Mouse (Mus musculus) neural tube, embryonic 15.5 days (tissue): ENCODE data around the gene Hpd. TPM values are rescaled to one million over a fixed set of nuclear protein-coding genes. Genes with fewer than 3 reads are reported as not detected.

Experiments
- ATAC-seq: fragments of 200-750 bp; cut with Nextera tagmentation; 2 replicates; pipeline ENCODE4 v1.8.0; 2017; ENCODE audit warnings: mild to moderate bottlenecking, moderate TSS enrichment, moderate library complexity; ENCODE audit not compliant: low FRiP score
- H3K27ac ChIP-seq: fragments of 300-500 bp; sonication (generic); replicated peaks from 2 replicates; pipeline ENCODE4 v1.5.1; 2015; ENCODE audit warnings: mild to moderate bottlenecking, inconsistent platforms
- H3K27me3 ChIP-seq: fragments of 300-500 bp; sonication (generic); replicated peaks from 2 replicates; pipeline ENCODE4 v1.6.1; 2015; ENCODE audit warnings: inconsistent platforms
- H3K36me3 ChIP-seq: fragments of 300-500 bp; sonication (generic); 2 replicates; pipeline ENCODE4 v1.6.1; 2015; ENCODE audit warnings: inconsistent platforms
- H3K4me1 ChIP-seq: fragments of 300-500 bp; sonication (generic); 2 replicates; pipeline ENCODE4 v1.6.1; 2015; ENCODE audit warnings: inconsistent platforms
- H3K4me2 ChIP-seq: fragments of 300-500 bp; sonication (generic); 2 replicates; pipeline ENCODE4 v1.6.1; 2015; ENCODE audit warnings: inconsistent platforms, mild to moderate bottlenecking, moderate library complexity
- H3K4me3 ChIP-seq: fragments of 300-500 bp; sonication (generic); replicated peaks from 2 replicates; pipeline ENCODE4 v1.5.1; 2015; ENCODE audit warnings: mild to moderate bottlenecking, inconsistent platforms
- H3K9ac ChIP-seq: fragments of 300-500 bp; sonication (generic); replicated peaks from 2 replicates; pipeline ENCODE4 v1.6.1; 2015; ENCODE audit warnings: mild to moderate bottlenecking, inconsistent platforms
- H3K9me3 ChIP-seq: fragments of 300-500 bp; sonication (generic); replicated peaks from 2 replicates; pipeline ENCODE4 v1.6.1; 2016; ENCODE audit warnings: inconsistent platforms
- WGBS: fragments of 180-500 bp; shearing (Covaris S2); methylation state at CpG from one replicate; pipeline ENCODE4 v1.1.7; 2015; ENCODE audit warnings: mixed read lengths; 5-methylcytosine and 5-hydroxymethylcytosine counted together
- polyA plus RNA-seq: library from polyadenylated mRNA; unstranded; fragments of >200 nt; fragmentation: Nextera tagmentation; extraction: Ambion mirVana; gene quantifications from 2 replicates; pipeline ENCODE4 v1.2.1, GENCODE M21; 2015

Gene Hpd
- polyA plus RNA-seq, 1 experiment from 2014 or later, result not detected

DNA sequence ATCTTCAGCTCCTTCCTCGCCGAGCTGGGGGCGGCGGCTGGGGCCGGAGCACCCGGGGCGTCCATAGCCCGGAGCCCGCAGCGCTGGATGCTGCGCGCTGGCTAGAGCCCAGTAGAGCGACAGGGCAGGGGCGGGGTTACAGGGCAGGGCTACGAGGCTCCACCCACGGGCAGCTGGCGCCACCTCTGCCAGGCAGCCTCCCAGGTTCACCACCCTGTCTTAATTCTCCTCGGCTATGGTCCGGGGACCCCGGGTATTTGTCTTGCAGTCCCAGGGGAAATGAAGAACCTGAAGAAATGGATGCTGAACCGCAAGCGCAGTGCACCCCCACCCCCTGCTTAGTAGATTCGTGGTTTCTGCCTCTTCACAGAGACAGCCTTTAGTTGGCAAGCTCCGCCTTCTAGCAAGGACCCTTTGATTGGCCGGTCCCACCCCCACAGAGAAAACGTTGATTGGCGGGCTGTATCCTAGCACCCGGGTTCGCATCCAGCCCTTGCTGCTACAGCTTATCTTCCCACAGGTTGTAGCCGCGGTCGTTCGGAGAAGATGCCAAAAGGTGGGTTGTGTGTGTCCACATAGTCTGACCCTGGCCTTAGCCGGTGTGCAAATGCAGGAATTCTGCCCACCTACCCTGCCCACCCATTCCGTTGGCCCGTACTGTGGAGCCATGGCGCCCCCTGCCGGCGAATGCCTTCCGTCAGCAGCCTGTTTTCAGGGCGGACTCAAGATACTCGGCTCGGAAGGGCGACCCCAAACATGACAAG, 50.0 kb downstream of the Hpd start, which contains the start of gene Rhof:
Rhof (minus strand) TSS at position 385 of the 764 bp plus-strand sequence.
- Histone ChIP-seq H3K27me3 (no peaks in the 10 kb centered on the region), H3K4me2 (peak within 1 kb of the TSS; percentile 91), H3K9ac (peak within 1 kb of the TSS; percentile 54), H3K9me3 (no peaks in the 10 kb centered on the region), H3K36me3 (0 out of 2 replicates have a peak, but pooled peaks cover 5% of the 10 kb centered on the region), H3K4me1 (peaks cover 67% of the 10 kb centered on the region), H3K27ac (peak within 1 kb of the TSS; percentile 97), H3K4me3 (peak within 1 kb of the TSS; percentile 45)
- peak; percentile 43 for ATAC-seq
- WGBS, result 3% methylated on average over 44 of the region's 44 CpGs

DNA sequence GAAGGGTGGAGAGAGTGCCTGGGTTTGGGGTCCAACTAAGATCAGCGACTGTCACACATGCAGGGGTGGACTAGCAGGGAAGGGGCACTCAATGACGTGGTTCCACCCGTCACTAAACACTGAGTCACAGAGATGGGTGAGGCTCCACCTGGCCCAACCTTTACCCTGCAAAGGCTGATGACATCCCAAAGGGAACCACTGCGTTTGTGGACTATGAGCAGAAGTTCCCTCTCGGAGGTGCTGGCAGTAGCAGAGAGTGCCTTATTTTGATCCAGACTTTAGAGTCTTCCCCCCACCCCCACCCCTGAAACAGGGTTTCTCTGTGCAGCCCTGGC, 51.7 kb downstream of the Hpd start:
- Histone ChIP-seq H3K4me2 (no peak overlapping the region), H3K4me3 (no peak overlapping the region), H3K9ac (no peak overlapping the region), H3K36me3 (peaks cover 6% of the 10 kb centered on the region; the same call in 1 of the 2 replicates), H3K27ac (no peak overlapping the region), H3K9me3 (no peaks in the 10 kb centered on the region), H3K4me1 (peaks cover 50% of the 10 kb centered on the region), H3K27me3 (no peaks in the 10 kb centered on the region)
- ATAC-seq, result no peak
- WGBS, result 89% methylated on average over 5 of the region's 5 CpGs

DNA sequence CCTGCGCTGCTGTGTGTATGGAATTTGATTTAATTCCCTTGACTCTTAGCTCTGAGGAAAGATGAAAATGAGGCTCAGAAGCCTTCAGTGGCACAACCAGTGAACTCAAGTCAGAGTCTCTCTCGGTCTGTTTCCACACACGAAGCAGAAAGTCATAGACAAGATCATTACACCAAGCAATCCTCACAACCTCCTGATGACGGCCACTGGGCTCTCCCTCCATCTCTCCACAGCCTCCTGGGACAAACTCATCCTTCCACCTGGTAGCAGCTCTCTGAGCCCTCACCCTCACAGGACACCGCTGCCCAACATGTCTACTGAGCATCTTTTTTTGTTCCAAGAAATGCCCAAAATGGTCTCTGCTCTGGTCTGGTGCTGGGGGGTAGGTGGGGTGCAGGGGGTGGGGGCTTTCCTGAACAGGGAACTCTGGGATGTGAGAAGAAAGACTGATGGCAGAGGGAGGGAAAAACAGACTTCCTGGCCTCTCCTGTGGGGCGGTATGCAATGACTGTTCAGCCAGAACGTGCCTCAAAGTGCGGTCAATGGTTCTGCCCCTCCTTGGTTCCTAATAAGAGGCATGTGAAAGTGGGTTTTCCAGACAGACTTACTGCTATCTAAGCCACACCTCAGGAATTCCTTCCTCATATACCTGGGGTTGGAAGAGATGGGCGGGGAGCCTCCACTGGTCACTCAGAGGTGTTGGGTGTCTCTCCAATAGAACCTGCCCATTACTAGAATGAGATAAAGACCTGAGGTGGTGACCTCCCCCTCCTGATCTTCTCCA, 52.3 kb downstream of the Hpd start:
- no peak overlapping the region for H3K9ac ChIP-seq
- peaks cover 10% of the 10 kb centered on the region for H3K36me3 ChIP-seq
- no peak overlapping the region for H3K4me3 ChIP-seq
- H3K27ac ChIP-seq, result no peak overlapping the region
- ATAC-seq, result no peak
- H3K4me2 ChIP-seq, result no peak overlapping the region
- 93% methylated on average over 9 of the region's 9 CpGs for WGBS
- H3K4me1 ChIP-seq, result peaks cover 45% of the 10 kb centered on the region
- H3K9me3 ChIP-seq, result no peaks in the 10 kb centered on the region
- H3K27me3 ChIP-seq, result no peaks in the 10 kb centered on the region

DNA sequence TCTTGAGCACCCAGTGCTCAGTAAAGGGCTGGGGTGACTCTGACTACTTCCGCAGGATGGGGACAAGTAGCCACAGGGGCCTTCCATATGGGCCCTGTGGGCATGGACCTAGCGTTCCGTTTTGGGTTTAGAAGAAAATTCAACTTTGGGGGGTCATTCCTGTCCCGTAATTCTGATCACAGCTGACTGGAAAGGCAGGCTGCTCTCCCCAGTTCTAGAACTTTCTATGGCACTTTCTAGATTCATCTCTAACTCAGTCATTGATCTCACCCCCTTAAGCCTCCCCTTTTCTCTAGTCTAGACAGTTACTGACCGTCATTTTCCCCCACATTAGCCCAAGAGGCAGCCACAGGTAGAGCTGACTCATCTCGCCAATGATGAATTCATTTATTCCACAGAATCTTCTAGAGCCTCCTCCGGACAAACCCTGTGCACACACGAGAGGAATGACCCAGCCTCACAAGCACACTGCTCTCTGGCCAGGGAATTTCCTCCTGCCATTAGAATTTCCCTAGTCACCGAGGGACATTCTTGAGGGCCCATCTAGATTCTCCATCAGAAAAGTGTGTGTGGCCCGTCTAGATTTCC, 53.3 kb downstream of the Hpd start:
- 91% methylated on average over 10 of the region's 10 CpGs for WGBS
- Histone ChIP-seq H3K9ac (no peak overlapping the region), H3K27ac (no peak overlapping the region), H3K4me2 (no peak overlapping the region), H3K4me3 (no peak overlapping the region), H3K9me3 (no peaks in the 10 kb centered on the region), H3K4me1 (peaks cover 35% of the 10 kb centered on the region), H3K27me3 (no peaks in the 10 kb centered on the region), H3K36me3 (peaks cover 12% of the 10 kb centered on the region)
- no peak for ATAC-seq

DNA sequence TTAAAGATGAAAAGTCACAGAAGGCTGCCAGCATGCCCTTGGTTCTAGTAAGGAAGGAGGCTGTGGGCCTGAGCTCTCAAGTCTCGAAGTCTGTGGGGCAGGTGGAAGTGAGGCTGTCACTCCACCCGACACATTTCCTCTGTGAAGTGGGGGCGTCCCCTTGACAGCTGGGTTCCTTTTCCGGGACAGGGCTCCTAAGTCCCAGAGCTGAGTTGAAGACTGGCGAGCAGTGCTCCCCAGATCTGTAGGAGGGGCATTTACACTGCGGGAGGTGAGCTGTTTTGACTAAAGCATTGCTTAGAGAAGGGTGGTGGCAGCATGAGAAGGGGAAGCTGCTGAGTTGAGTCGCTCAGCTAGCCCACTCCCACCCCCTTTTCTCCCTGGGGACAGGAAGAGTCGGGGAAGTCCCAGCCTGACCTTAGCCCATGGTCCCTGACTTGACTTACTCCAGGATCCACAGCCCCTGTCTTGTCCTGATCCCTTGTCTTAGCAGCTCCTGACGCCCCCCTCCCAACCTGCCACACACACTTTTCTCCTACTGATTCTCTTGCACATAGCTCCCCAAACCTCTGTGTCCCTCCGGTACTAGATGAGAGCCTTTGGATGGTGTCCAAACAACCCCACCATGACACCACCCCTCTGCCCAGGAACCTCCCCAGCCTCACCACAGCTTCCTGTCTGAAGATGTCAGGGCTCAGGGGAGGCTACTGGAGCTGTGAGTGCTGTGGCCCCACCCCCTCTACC, 53.9 kb downstream of the Hpd start:
- no peak overlapping the region for H3K27ac ChIP-seq
- peaks cover 11% of the 10 kb centered on the region for H3K36me3 ChIP-seq
- peaks cover 28% of the 10 kb centered on the region for H3K4me1 ChIP-seq
- WGBS, result 67% methylated on average over 10 of the region's 10 CpGs
- no peaks in the 10 kb centered on the region for H3K27me3 ChIP-seq
- H3K4me2 ChIP-seq, result no peak overlapping the region
- H3K9ac ChIP-seq, result no peak overlapping the region
- no peak overlapping the region for H3K4me3 ChIP-seq
- no peak for ATAC-seq
- H3K9me3 ChIP-seq, result no peaks in the 10 kb centered on the region

DNA sequence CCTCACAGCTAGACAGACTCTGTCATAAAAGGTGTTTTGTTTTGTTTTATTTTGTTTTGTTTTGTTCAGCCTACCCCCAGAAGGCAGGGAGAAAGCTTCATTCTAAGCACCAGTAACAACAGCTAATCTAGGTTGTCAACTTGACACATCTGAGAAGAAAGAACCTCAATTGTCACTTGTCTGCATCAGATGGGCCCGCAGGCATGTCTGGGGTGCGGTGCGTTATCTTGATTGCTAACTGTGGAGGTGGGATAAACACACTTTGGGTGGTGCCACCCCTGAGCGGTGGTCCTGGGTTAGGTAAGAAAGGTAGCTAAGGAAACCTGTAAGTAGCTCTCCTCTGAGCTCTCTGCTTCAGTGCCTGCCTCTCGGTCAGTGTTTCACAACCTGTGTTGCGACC, 55.5 kb downstream of the Hpd start:
- H3K4me1 ChIP-seq, result peaks cover 14% of the 10 kb centered on the region
- H3K27ac ChIP-seq, result no peak overlapping the region
- ATAC-seq, result no peak
- no peak overlapping the region for H3K4me3 ChIP-seq
- H3K9ac ChIP-seq, result no peak overlapping the region
- 81% methylated on average over 6 of the region's 6 CpGs for WGBS
- peaks cover 19% of the 10 kb centered on the region for H3K36me3 ChIP-seq
- no peaks in the 10 kb centered on the region for H3K27me3 ChIP-seq
- no peaks in the 10 kb centered on the region for H3K9me3 ChIP-seq
- H3K4me2 ChIP-seq, result no peak overlapping the region

DNA sequence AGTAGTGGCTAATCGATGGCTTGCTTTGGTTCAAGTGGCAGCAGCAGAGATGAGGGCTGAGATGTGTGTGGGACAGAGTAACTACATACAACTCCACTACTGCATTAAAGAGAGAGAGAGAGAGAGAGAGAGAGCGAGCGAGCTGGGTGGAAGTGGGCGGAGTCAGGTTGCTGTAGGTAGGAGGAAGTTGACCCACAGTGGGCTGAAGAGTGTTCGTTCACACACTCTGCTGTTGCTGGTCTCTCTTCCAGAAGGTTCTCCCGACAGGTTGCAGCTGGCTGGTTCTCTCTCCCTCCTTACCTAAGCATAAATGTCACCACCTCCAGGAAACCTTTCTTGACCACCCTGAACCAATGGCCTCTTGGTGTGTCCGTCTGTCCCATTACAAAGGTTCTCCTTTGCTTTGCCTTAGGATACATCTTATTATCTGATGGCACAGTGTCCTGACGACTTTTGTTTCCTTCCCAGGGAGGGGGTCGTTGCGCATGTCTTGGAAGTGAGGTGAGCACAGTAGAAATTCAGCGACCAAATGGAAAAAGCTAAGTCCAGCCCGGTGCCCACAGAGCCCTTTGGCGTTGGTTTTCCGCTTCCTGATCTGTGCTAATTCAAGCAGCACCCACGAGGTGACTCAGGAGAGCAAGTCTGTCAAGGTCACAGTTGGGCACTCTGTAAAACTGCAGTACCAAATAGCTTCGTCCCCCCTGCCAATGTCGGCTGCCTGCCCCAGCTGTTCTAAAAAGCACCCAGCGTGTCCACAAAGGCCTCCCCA, 56.7 kb downstream of the Hpd start:
- Histone ChIP-seq H3K27ac (no peak overlapping the region), H3K27me3 (no peaks in the 10 kb centered on the region), H3K36me3 (peaks cover 19% of the 10 kb centered on the region), H3K4me1 (peaks cover 4% of the 10 kb centered on the region; the same call in 1 of the 2 replicates), H3K9me3 (no peaks in the 10 kb centered on the region), H3K9ac (no peak overlapping the region), H3K4me2 (no peak overlapping the region), H3K4me3 (no peak overlapping the region)
- ATAC-seq, result no peak
- WGBS, result 82% methylated on average over 18 of the region's 18 CpGs

DNA sequence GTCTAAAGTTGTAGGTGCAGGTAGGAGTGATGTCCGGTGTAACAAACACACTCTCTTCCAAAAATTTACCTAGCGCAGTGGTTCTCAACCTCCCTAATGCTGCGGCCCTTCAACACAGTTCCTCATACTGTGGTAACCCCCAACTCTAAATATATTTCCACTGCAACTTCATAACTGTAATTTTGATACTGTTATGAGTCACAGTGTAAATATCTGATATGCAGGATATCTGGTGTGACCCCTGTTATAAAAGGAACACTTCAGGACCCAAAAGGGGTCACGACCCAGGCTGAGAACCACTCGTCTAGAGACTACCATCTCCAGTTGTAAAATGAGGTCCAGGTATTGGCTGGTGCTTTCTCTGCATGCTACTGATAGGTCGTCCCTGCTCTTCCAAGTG, 57.4 kb downstream of the Hpd start:
- H3K4me3 ChIP-seq, result no peak overlapping the region
- H3K36me3 ChIP-seq, result peaks cover 19% of the 10 kb centered on the region
- WGBS, result 83% methylated on average over 6 of the region's 6 CpGs
- peaks cover 4% of the 10 kb centered on the region; the same call in 1 of the 2 replicates for H3K4me1 ChIP-seq
- no peak for ATAC-seq
- H3K27ac ChIP-seq, result no peak overlapping the region
- no peaks in the 10 kb centered on the region for H3K27me3 ChIP-seq
- H3K9ac ChIP-seq, result no peak overlapping the region
- no peak overlapping the region for H3K4me2 ChIP-seq
- no peaks in the 10 kb centered on the region for H3K9me3 ChIP-seq

DNA sequence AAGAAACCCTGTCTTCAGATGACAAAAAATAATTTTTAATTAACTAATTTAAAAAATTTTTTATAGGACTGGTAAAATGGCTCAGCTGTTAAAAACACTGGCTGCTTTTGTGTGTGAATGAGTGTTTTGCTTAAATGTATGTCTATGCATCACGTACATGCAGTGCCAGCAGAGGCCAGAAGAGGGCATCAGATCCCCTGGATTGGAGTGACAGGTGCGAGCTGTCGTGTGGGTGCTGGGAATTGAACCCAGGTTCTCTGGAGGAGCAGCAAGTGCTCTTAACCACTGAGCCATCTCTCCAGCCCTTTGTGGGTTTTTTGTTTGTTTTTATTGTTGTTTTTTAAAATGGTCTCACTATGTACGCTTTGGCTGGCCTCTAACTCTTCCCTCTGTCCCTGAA, 60.3 kb downstream of the Hpd start:
- Histone ChIP-seq H3K9me3 (no peaks in the 10 kb centered on the region), H3K4me3 (no peak overlapping the region), H3K4me1 (no peaks in the 10 kb centered on the region), H3K27ac (no peak overlapping the region), H3K36me3 (peaks cover 16% of the 10 kb centered on the region), H3K9ac (no peak overlapping the region), H3K4me2 (no peak overlapping the region), H3K27me3 (no peaks in the 10 kb centered on the region)
- WGBS, result 94% methylated on average over 4 of the region's 4 CpGs
- no peak for ATAC-seq
